Mouse (Mus musculus) kidney, postnatal 10 days (tissue): ENCODE results near the gene Kcnip4.
A peak's percentile ranks its signal among the peaks of the same experiment; 100 is the strongest.

Source experiments
- DNase-seq: peaks from one replicate; pipeline ENCODE4 v3.0.0; 2021; ENCODE audit warnings: mixed read lengths

Kcnip4 gene

GRCm38 (mm10) chr5:49352061-49352460, 172.6 kb downstream of the Kcnip4 start:
- DNase-seq, result no peak

- DNase-seq, result peak; percentile 58
These were observed 174.4 kb downstream of the Kcnip4 start for GRCm38 (mm10) chr5:49350126-49350909.

GRCm38 (mm10) chr5:49349541-49349940, 175.2 kb downstream of the Kcnip4 start:
- DNase-seq, result no peak

GRCm38 (mm10) chr5:49348511-49348910, 176.2 kb downstream of the Kcnip4 start:
- DNase-seq, result no peak

- DNase-seq, result no peak
These were observed 180.1 kb downstream of the Kcnip4 start for GRCm38 (mm10) chr5:49344606-49345005.

- DNase-seq, result no peak
These were observed 187.5 kb downstream of the Kcnip4 start for GRCm38 (mm10) chr5:49337164-49337563.

GRCm38 (mm10) chr5:49333063-49333462, 191.6 kb downstream of the Kcnip4 start:
- DNase-seq, result no peak

- no peak for DNase-seq
These were observed 195.7 kb downstream of the Kcnip4 start for GRCm38 (mm10) chr5:49329023-49329422.

- peak; percentile 16 for DNase-seq
These were observed 206.0 kb downstream of the Kcnip4 start for GRCm38 (mm10) chr5:49318661-49319060.

GRCm38 (mm10) chr5:49317869-49318268, 206.8 kb downstream of the Kcnip4 start:
- no peak for DNase-seq

GRCm38 (mm10) chr5:49306796-49307195, 217.9 kb downstream of the Kcnip4 start:
- no peak for DNase-seq

GRCm38 (mm10) chr5:49305321-49305720, 219.4 kb downstream of the Kcnip4 start:
- no peak for DNase-seq

- DNase-seq, result no peak
These were observed 226.1 kb downstream of the Kcnip4 start for GRCm38 (mm10) chr5:49298654-49299053.

GRCm38 (mm10) chr5:49292421-49292820, 232.3 kb downstream of the Kcnip4 start:
- no peak for DNase-seq

GRCm38 (mm10) chr5:49291801-49292200, 232.9 kb downstream of the Kcnip4 start:
- no peak for DNase-seq

GRCm38 (mm10) chr5:49285455-49286135, 239.1 kb downstream of the Kcnip4 start:
- DNase-seq, result peak; percentile 7

GRCm38 (mm10) chr5:49284776-49285175, 239.9 kb downstream of the Kcnip4 start:
- no peak for DNase-seq

GRCm38 (mm10) chr5:49283403-49283802, 241.3 kb downstream of the Kcnip4 start:
- DNase-seq, result no peak

- DNase-seq, result no peak
These were observed 252.8 kb downstream of the Kcnip4 start for GRCm38 (mm10) chr5:49271864-49272263.

- DNase-seq, result no peak
These were observed 255.9 kb downstream of the Kcnip4 start for GRCm38 (mm10) chr5:49268807-49269206.

- DNase-seq, result peak; percentile 46
These were observed 265.4 kb downstream of the Kcnip4 start for GRCm38 (mm10) chr5:49259356-49259755.

- no peak for DNase-seq
These were observed 267.9 kb downstream of the Kcnip4 start for GRCm38 (mm10) chr5:49256850-49257249.

GRCm38 (mm10) chr5:49255983-49256382, 268.7 kb downstream of the Kcnip4 start:
- no peak for DNase-seq

GRCm38 (mm10) chr5:49247081-49247480, 277.6 kb downstream of the Kcnip4 start:
- no peak for DNase-seq
